Mouse (Mus musculus): ENCODE measurements around the gene Hip1. TPM values are rescaled to one million over a fixed set of nuclear protein-coding genes. Genes with fewer than 3 reads are reported as not detected.
"Not testable (repeated sequence)": the region's sequence is repeated elsewhere in the genome, so short reads cannot be mapped to it uniquely, and the experiment has no call there.

Gene Hip1
- polyA plus RNA-seq, 1 experiment from 2014 or later, result 45.2 TPM

DNA sequence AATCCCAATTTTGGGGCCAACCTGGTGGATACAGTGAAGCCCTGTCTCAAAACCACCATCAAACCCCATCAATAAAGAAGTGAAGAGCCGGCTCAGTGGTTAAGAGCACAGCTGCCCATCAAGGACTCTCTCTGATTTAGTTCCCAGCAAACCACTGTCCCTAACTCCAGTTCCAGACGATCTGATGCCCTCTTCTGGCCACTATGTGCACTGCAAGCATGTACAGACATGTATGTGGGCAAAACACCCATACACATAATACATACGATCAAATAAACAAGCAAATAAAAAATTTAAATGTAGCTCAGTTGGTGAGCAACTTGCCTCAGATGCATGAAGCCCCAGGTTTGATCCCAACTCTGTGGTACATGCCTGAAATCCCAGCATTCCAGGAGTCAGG lies 85.4 kb downstream of the Hip1 start:
- H3K4me3 ChIP-seq (replicated peaks), result no peak overlapping the region
- no peak for ATAC-seq (replicated peaks; ENCODE audit: low FRiP score)

DNA sequence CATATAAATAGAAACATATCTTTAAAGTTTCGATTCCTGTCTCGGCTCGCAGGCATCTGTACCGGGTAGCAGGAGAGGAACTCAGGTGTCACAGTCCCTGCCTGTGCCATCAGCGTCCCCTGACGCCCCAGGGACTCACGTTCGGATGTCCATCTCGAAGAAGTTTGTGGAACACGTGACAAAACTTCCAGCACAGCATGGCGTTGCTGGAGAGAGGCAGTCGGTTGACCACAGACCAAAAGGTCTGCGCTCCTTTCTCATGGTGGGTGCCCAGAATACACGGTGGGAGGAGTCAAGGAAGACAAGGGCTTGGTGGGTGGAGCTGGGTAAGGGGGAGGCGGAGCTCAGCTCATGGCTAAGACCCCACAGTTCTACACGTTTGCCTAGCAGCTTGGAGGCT lies 87.0 kb downstream of the Hip1 start:
- no peaks in the 10 kb centered on the region for H3K27me3 ChIP-seq
- ATAC-seq (replicated peaks; ENCODE audit: low FRiP score), result no peak
- H3K27ac ChIP-seq, result no peak overlapping the region
- peaks cover 16% of the 10 kb centered on the region for H3K4me1 ChIP-seq
- 0 out of 2 replicates have a peak, but pooled peaks cover 3% of the 10 kb centered on the region for H3K9me3 ChIP-seq (replicated peaks)
- H3K36me3 ChIP-seq, result peaks cover 73% of the 10 kb centered on the region
- no peak overlapping the region for H3K9ac ChIP-seq
- 94% methylated on average over 16 of the region's 16 CpGs for WGBS
- no peak overlapping the region for H3K4me3 ChIP-seq (replicated peaks)
- H3K4me2 ChIP-seq, result no peak overlapping the region

More for the DNA sequence above, 85.4 kb downstream of the Hip1 start:
- H3K4me1 ChIP-seq, result peaks cover 16% of the 10 kb centered on the region
- no peak overlapping the region for H3K9ac ChIP-seq
- peaks cover 58% of the 10 kb centered on the region for H3K36me3 ChIP-seq
- H3K9me3 ChIP-seq (replicated peaks), result 0 out of 2 replicates have a peak, but pooled peaks cover 3% of the 10 kb centered on the region
- no peaks in the 10 kb centered on the region for H3K27me3 ChIP-seq
- 77% methylated on average over 3 of the region's 3 CpGs for WGBS
- no peak overlapping the region for H3K4me2 ChIP-seq
- no peak overlapping the region for H3K27ac ChIP-seq

DNA sequence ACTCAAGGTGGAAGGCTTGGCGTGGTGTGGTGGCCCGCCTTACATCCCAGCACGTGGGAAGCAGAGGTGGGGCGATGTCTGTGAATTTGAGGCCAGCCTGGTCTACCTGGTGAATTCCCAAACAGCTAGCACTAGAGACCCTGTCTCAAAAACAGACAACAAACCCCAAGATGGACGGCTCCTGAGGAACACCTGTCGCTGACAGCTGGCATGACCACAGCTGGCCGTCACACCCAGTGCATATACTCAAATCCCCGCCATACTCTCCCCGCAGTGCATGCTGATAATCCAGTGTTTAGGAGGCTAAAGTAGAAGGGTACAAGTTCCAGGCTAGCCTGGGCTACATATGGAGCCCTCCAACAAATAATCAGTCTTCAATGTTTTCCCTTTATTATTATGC lies 88.4 kb downstream of the Hip1 start:
- no peak overlapping the region for H3K27ac ChIP-seq
- no peak for ATAC-seq (replicated peaks; ENCODE audit: low FRiP score)
- H3K36me3 ChIP-seq, result peaks cover 80% of the 10 kb centered on the region
- no peak overlapping the region for H3K4me3 ChIP-seq (replicated peaks)
- WGBS, result 93% methylated on average over 9 of the region's 9 CpGs
- 0 out of 2 replicates have a peak, but pooled peaks cover 3% of the 10 kb centered on the region for H3K9me3 ChIP-seq (replicated peaks)
- no peak overlapping the region for H3K9ac ChIP-seq
- H3K4me1 ChIP-seq, result peaks cover 16% of the 10 kb centered on the region
- H3K27me3 ChIP-seq, result no peaks in the 10 kb centered on the region
- no peak overlapping the region for H3K4me2 ChIP-seq

DNA sequence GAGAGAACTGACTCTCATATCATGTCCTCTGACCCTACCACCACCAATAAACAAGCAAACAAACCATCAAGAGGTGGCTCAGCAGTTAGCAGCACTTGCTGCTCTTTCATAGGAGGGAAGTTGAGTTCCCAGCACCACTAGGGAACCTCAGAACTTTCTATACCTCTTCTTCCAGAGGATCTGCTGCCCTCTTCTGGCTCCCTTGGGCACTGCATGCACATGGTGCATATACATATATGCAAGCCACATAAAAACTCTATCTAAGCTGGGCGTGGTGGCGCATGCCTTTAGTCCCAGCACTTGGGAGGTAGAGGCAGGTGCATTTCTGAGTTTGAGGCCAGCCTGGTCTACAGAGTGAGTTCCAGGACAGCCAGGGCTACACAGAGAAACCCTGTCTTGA lies 90.7 kb downstream of the Hip1 start:
- WGBS, result 96% methylated on average over 2 of the region's 2 CpGs
- peaks cover 5% of the 10 kb centered on the region; the same call in 1 of the 2 replicates for H3K4me1 ChIP-seq
- no peak overlapping the region for H3K4me2 ChIP-seq
- ATAC-seq (replicated peaks; ENCODE audit: low FRiP score), result no peak
- no peak overlapping the region for H3K9ac ChIP-seq
- 0 out of 2 replicates have a peak, but pooled peaks cover 3% of the 10 kb centered on the region for H3K9me3 ChIP-seq (replicated peaks)
- no peak overlapping the region for H3K27ac ChIP-seq
- H3K36me3 ChIP-seq, result peaks cover 90% of the 10 kb centered on the region
- no peak overlapping the region for H3K4me3 ChIP-seq (replicated peaks)
- H3K27me3 ChIP-seq, result no peaks in the 10 kb centered on the region

DNA sequence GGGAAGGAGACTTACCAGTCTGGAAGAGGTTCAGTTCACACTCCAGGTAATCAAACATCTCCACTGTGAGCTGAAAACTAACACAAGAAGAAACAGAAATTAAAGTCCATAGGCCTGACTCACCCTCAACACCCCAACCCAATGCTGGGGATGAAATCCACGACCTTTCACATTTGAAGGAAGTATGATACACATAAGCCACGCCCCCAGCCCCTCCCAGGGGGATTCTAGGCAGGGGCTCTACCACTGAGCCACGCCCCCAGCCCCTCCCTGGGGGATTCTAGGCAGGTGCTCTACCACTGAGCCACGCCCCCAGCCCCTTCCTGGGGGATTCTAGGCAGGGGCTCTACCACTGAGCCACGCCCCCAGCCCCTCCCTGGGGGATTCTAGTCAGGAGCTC lies 93.4 kb downstream of the Hip1 start:
- H3K9ac ChIP-seq; H3K27ac ChIP-seq; H3K4me2 ChIP-seq; H3K4me1 ChIP-seq; H3K4me3 ChIP-seq (replicated peaks); ATAC-seq (replicated peaks; ENCODE audit: low FRiP score); H3K9me3 ChIP-seq (replicated peaks); H3K27me3 ChIP-seq: not testable (repeated sequence)
- 82% methylated on average over 4 of the region's 5 CpGs for WGBS
- H3K36me3 ChIP-seq, result peaks cover 88% of the 10 kb centered on the region

DNA sequence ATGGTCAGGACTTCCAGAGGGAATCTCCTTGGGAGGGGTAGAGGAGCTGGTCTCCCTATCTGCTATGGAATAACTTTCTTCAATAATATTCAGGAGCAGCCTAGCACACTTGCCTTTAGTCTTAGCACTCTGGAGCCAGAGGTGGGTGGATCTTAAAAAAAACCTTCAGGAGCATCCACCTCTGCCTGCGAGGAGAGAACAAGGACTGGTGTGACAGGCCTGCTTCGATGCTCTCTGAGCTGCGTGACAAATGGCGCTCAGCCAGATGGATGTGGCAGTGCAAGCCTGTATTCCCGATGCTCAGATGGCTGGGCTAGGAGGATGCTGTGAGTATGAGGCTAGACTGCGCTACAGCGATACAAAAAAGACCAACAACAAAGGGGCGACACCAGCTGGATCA lies 93.8 kb downstream of the Hip1 start:
- Histone ChIP-seq H3K27me3 (no peaks in the 10 kb centered on the region), H3K9me3 (replicated peaks) (0 out of 2 replicates have a peak, but pooled peaks cover 3% of the 10 kb centered on the region), H3K4me1 (peaks cover 5% of the 10 kb centered on the region; the same call in 1 of the 2 replicates), H3K27ac (no peak overlapping the region), H3K4me3 (replicated peaks) (no peak overlapping the region), H3K4me2 (no peak overlapping the region), H3K36me3 (peaks cover 88% of the 10 kb centered on the region), H3K9ac (no peak overlapping the region)
- WGBS, result 94% methylated on average over 8 of the region's 8 CpGs
- ATAC-seq (replicated peaks; ENCODE audit: low FRiP score), result no peak

DNA sequence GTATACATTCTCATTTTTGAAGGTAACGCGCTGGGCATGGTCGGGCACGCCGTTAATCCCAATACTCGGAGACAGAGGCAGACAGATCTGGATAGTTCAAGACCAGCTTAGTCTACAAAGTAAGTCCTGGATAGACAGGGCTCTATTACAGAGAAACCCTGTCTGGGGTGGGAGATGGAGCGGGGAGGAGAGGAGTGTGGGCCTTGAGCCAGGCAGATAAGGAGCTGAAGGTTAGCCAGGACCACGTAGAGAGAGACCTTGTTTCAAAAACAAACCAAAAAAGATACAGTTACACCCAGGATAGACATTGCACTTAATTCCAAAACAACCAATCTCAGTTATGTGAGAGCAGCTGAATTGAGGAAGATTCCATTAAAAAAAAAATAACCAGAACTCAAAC lies 99.2 kb downstream of the Hip1 start:
- no peak overlapping the region for H3K4me2 ChIP-seq
- H3K4me1 ChIP-seq, result peaks cover 5% of the 10 kb centered on the region
- H3K9me3 ChIP-seq (replicated peaks), result no peaks in the 10 kb centered on the region
- no peak overlapping the region for H3K9ac ChIP-seq
- peaks cover 82% of the 10 kb centered on the region for H3K36me3 ChIP-seq
- H3K4me3 ChIP-seq (replicated peaks), result no peak overlapping the region
- H3K27ac ChIP-seq, result no peak overlapping the region
- ATAC-seq (replicated peaks; ENCODE audit: low FRiP score), result no peak
- no peaks in the 10 kb centered on the region for H3K27me3 ChIP-seq
- 87% methylated on average over 8 of the region's 8 CpGs for WGBS

DNA sequence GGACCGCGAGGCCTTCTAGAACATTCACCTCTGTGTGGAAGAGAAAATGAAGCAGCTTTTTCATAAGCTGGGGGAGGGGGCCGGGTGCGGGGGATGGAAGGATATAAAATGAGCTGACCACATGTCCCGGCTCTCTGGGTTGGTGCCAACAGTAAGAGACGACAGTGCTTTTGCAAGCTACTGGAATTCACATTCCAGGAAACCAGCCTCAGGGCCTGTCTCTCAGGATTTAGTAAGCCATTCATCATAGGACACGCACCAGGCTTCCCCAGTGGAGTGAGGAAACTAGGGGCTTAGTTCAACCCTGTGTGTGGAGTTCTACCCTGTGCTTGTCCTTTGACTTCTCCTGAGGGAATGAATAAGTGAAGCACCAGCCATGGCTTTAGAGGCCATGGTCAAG lies 102.5 kb downstream of the Hip1 start:
- no peaks in the 10 kb centered on the region for H3K9me3 ChIP-seq (replicated peaks)
- H3K4me1 ChIP-seq, result peaks cover 5% of the 10 kb centered on the region
- H3K4me3 ChIP-seq (replicated peaks), result no peak overlapping the region
- no peaks in the 10 kb centered on the region for H3K27me3 ChIP-seq
- peak overlapping the region; percentile 71 for H3K27ac ChIP-seq
- H3K4me2 ChIP-seq, result no peak overlapping the region
- peak; percentile 82 for ATAC-seq (replicated peaks; ENCODE audit: low FRiP score)
- WGBS, result 63% methylated on average over 7 of the region's 7 CpGs
- H3K36me3 ChIP-seq, result peaks cover 76% of the 10 kb centered on the region
- no peak overlapping the region for H3K9ac ChIP-seq

DNA sequence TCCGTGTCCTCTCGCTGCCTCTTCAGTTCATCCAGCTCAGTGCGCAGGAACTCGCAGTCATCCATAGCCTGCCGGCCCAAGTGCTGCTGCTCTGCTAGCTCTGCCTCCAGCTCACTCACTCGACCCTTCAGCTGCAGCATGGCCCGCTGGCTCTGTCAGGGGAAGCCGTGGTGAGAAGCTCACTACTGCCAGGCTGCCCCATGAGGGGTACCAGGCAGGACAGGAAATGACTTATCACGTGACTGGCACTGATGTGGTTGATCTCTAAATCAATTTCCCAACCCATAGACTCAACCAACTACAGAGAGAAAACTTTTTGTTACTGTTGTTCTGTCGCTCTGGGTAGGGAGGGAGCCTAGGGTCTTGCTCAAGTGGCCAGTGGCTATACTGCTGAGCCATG lies 109.9 kb downstream of the Hip1 start:
- H3K4me2 ChIP-seq, result no peak overlapping the region
- H3K9ac ChIP-seq, result no peak overlapping the region
- no peak overlapping the region for H3K4me3 ChIP-seq (replicated peaks)
- no peaks in the 10 kb centered on the region for H3K27me3 ChIP-seq
- H3K36me3 ChIP-seq, result peaks cover 88% of the 10 kb centered on the region
- H3K4me1 ChIP-seq, result no peaks in the 10 kb centered on the region
- 95% methylated on average over 10 of the region's 10 CpGs for WGBS
- no peak overlapping the region for H3K27ac ChIP-seq
- H3K9me3 ChIP-seq (replicated peaks), result no peaks in the 10 kb centered on the region; the same call in 1 of the 2 replicates
- ATAC-seq (replicated peaks; ENCODE audit: low FRiP score), result no peak

DNA sequence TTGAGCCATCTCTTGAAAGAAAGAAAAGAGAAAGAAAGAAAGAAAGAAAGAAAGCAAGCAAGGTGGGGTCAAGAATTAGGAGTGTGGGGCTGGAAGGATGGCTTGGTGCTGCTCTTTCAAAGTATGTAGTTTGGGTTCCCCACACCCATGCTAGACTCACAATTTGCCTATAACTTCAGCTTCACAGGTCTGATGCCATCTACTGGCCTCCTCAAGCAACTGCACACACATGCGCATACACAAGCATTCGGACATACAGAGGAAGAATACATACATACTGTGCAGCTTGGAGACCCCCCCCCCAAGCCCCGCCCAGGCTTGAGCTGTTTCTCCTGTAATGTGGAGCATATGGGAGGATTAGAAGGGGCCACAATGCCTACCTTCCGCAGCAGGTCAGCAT lies 111.1 kb downstream of the Hip1 start:
- 93% methylated on average over 4 of the region's 4 CpGs for WGBS
- Histone ChIP-seq H3K36me3 (peaks cover 95% of the 10 kb centered on the region), H3K9me3 (replicated peaks) (no peaks in the 10 kb centered on the region; the same call in 1 of the 2 replicates), H3K4me2 (no peak overlapping the region), H3K4me1 (no peaks in the 10 kb centered on the region), H3K27ac (no peak overlapping the region), H3K4me3 (replicated peaks) (no peak overlapping the region), H3K9ac (no peak overlapping the region), H3K27me3 (no peaks in the 10 kb centered on the region)
- ATAC-seq (replicated peaks; ENCODE audit: low FRiP score), result no peak

DNA sequence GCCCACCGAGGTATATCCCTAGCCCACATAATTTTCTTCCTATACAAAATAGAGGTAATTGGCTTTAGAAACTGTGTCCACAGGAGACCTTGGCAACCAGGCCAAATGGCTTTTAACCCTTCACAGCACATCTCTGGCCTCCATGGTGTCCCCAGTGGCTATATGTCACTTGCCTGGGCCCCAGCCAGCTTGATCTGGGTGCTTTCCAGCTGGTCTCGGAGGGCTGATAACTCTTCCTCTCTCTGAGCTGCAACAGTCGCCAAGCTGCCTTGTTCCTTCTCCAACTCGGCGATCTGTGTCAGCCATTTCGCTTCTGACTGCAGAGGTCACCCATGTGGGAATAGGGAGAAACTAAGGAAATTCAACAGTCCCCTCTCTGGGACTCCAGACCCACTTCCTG lies 113.8 kb downstream of the Hip1 start:
- no peaks in the 10 kb centered on the region for H3K4me1 ChIP-seq
- H3K4me3 ChIP-seq (replicated peaks), result no peak overlapping the region
- H3K9me3 ChIP-seq (replicated peaks), result no peaks in the 10 kb centered on the region; the same call in 1 of the 2 replicates
- ATAC-seq (replicated peaks; ENCODE audit: low FRiP score), result no peak
- H3K4me2 ChIP-seq, result no peak overlapping the region
- no peak overlapping the region for H3K9ac ChIP-seq
- no peaks in the 10 kb centered on the region for H3K27me3 ChIP-seq
- WGBS, result 77% methylated on average over 6 of the region's 6 CpGs
- H3K36me3 ChIP-seq, result peaks cover 95% of the 10 kb centered on the region
- H3K27ac ChIP-seq, result no peak overlapping the region

DNA sequence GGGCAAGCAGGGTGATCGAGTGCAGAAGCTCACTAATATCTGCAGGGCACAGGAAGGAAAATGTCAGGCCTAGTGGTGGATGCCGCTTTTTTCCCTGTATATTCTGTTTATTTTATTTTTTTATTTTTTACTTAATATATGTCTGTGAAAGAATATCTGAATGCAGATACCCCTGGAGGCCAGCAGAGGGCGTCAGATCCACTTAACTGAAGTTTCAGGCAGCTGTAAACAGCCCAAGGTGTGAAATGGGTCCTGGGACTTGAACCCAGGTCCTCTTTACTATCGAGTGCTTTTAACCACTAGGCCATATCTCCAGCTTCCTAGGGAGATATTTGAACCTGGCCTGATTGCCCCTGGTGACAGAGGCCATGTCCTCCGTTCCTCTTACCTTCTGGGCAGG lies 116.1 kb downstream of the Hip1 start:
- Histone ChIP-seq H3K4me1 (no peaks in the 10 kb centered on the region), H3K36me3 (peaks cover 95% of the 10 kb centered on the region), H3K9me3 (replicated peaks) (no peaks in the 10 kb centered on the region; the same call in 1 of the 2 replicates), H3K4me3 (replicated peaks) (no peak overlapping the region), H3K9ac (no peak overlapping the region), H3K4me2 (no peak overlapping the region), H3K27me3 (no peaks in the 10 kb centered on the region), H3K27ac (no peak overlapping the region)
- no peak for ATAC-seq (replicated peaks; ENCODE audit: low FRiP score)
- 78% methylated on average over 5 of the region's 5 CpGs for WGBS

DNA sequence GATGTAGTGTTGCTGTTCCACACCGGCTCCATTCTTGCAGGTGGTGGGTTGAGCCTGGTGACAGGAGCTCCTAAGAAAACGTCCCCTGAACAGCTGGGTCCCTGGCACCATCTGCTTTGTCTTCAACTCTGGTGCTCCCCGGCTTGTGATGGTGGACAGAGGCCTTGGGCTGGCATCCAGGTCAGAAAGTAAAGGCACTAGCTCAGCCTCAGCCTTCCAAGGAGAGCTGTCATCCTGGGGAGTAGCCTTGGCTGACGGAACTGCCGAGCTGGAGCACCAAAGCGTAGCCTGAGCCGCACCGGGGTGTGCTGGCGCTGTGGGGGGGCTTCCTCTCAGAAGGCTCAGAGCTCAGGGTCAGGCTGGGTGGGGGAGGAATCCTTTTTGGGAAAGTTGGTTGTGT lies 134.7 kb downstream of the Hip1 start:
- no peak overlapping the region for H3K4me3 ChIP-seq (replicated peaks)
- ATAC-seq (replicated peaks; ENCODE audit: low FRiP score), result no peak
- H3K27me3 ChIP-seq, result no peaks in the 10 kb centered on the region
- H3K9ac ChIP-seq, result no peak overlapping the region
- H3K27ac ChIP-seq, result no peak overlapping the region
- no peak overlapping the region for H3K4me2 ChIP-seq
- H3K36me3 ChIP-seq, result peaks cover 60% of the 10 kb centered on the region
- H3K4me1 ChIP-seq, result no peaks in the 10 kb centered on the region
- 86% methylated on average over 9 of the region's 9 CpGs for WGBS
- no peaks in the 10 kb centered on the region for H3K9me3 ChIP-seq (replicated peaks)
